Mouse (Mus musculus) small intestine, adult 2 months (tissue): ENCODE measurements around the gene Olfr1014. TPM values are rescaled to one million over a fixed set of nuclear protein-coding genes. Genes with fewer than 3 reads are reported as not detected.

Experiments
- H3K27ac ChIP-seq: fragments of 200-500 bp; 2 replicates; pipeline ENCODE4 v1.5.1; 2012; ENCODE audit warnings: low read depth, low read length, control low read depth, inconsistent platforms; ENCODE audit not compliant: insufficient read depth
- H3K27me3 ChIP-seq: fragments of 200-500 bp; 2 replicates; pipeline ENCODE4 v1.6.1; 2012; ENCODE audit warnings: mild to moderate bottlenecking, moderate library complexity, low read length, inconsistent platforms; ENCODE audit not compliant: control insufficient read depth, insufficient read depth
- H3K36me3 ChIP-seq: fragments of 200-500 bp; 2 replicates; pipeline ENCODE4 v1.6.1; 2012; ENCODE audit warnings: mild to moderate bottlenecking, low read length, control low read depth, inconsistent platforms; ENCODE audit not compliant: control insufficient read depth, insufficient read depth
- H3K4me1 ChIP-seq: fragments of 200-500 bp; 2 replicates; pipeline ENCODE4 v1.6.1; 2012; ENCODE audit warnings: low read length, inconsistent platforms, mixed read lengths; ENCODE audit not compliant: control insufficient read depth, insufficient read depth, insufficient read length
- H3K4me3 ChIP-seq: fragments of 200-500 bp; 2 replicates; pipeline ENCODE4 v1.5.1; 2012; ENCODE audit warnings: low read depth, mild to moderate bottlenecking, control low read depth, inconsistent platforms, low read length, moderate library complexity
- CTCF ChIP-seq: fragments of 200-500 bp; IDR thresholded peaks from 2 replicates; pipeline ENCODE4 v1.5.1; 2012; ENCODE audit warnings: low read depth, mild to moderate bottlenecking, control low read depth, inconsistent platforms, low read length, moderate library complexity, mixed read lengths; ENCODE audit not compliant: insufficient replicate concordance, insufficient read length; ENCODE audit errors: extremely low read depth
- POLR2A ChIP-seq: fragments of 200-500 bp; IDR thresholded peaks from 2 replicates; pipeline ENCODE4 v1.6.1; 2012; ENCODE audit warnings: low read depth, mild to moderate bottlenecking, control low read depth, inconsistent platforms, low read length, moderate library complexity
- WGBS: fragments of 180-500 bp; shearing (Covaris S2); methylation state at CpG from one replicate; pipeline ENCODE4 v1.1.7; 2018; 5-methylcytosine and 5-hydroxymethylcytosine counted together
- polyA plus RNA-seq: library from polyadenylated mRNA; depleted of rRNA; stranded (reverse); fragments of >200 nt; gene quantifications from 2 replicates; pipeline ENCODE4 v1.2.3, GENCODE M21; 2012; rRNA removed

Gene Olfr1014
- not detected in 2 replicates for polyA plus RNA-seq

DNA sequence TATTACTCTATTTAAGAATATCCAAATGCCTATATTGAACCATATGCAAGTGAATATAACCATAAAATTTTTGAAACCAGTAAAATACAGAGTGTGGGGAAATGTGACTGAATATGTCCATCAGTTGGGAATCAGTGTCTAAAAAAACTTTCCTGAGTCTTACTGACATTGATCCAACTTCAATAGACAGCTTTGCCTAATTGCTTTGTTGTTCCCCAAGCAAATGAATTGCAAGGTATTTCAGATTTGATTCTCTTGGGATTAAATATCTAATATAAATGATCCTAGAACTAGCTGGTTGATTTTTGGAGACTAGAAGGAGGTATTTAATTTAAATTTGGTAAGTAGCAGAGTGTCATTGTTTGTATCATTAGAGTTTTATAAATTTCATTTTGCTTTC, at the start of gene Olfr1014:
Gene Olfr1014, plus strand, starts transcription at position 301 of the 400 bp plus-strand sequence.
- no peak for TF ChIP-seq POLR2A
- TF ChIP-seq CTCF, result no peak
- Histone ChIP-seq H3K4me3 (no peak within 1 kb of the TSS), H3K4me1 (no peaks in the 10 kb centered on the region), H3K27ac (no peak within 1 kb of the TSS), H3K36me3 (no peaks in the 10 kb centered on the region), H3K27me3 (no peaks in the 10 kb centered on the region)

DNA sequence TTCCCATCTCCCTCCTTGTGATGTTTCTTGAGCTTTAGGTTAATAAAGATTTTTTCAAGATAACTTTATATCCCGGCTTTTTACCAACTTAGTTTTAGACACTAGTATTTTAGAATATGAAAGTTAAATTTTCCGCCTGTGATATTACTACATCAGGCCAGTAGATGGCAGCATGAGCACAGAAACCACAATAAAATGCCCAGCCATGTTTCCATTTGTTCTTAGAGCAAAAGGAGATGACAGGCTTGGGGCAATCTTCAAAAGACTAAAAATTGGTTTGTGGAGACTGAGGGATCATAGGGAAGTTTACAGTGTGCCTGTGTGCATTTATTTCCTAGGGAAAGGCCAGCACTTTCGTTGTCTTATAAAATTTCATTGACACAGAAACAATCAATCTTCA, 46.7 kb upstream of the Olfr1014 start:
- no peaks in the 10 kb centered on the region for H3K4me1 ChIP-seq
- H3K27ac ChIP-seq, result no peak overlapping the region
- H3K27me3 ChIP-seq, result no peaks in the 10 kb centered on the region
- WGBS, result 7% methylated on average over 3 of the region's 3 CpGs
- H3K4me3 ChIP-seq, result no peak overlapping the region
- TF ChIP-seq POLR2A, result no peak
- TF ChIP-seq CTCF, result no peak
- H3K36me3 ChIP-seq, result no peaks in the 10 kb centered on the region

DNA sequence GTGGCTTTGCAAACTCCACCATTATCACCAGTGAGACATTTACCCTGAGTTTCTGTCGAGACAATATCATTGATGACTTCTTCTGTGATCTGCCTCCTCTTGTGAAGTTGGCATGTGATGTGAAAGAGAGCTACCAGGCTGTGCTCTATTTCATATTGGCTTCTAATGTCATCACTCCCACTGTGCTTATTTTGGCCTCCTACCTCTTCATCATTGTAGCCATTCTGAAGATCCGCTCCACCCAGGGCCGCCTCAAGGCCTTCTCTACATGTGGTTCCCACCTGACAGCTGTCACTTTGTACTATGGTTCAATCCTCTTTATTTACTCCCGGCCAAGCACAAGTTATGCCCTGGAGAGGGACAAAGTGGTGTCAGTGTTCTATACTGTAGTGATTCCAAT, 18.7 kb upstream of the Olfr1014 start:
- WGBS, result 81% methylated on average over 4 of the region's 4 CpGs

DNA sequence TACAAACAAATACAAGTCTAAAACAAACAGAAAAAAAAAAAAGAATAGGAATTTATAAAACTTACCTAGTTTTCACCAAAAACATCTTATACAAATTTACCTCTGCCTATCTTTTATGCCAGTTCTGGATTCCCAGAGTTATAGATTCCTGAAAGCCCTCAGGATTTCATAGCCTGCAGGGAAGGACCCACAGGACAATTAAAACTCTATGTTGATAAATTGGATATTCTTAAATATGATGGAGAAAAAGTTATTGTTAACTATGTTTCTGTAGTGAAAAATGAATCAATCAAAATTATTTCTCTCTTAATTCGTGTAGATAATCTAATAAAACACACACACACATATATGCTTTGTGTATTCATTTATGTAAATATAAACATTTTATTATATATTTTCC, 9.8 kb upstream of the Olfr1014 start, which contains the start of gene Olfr1012:
Gene Olfr1012, minus strand, starts transcription at position 101 of the 400 bp plus-strand sequence.
- Histone ChIP-seq H3K36me3 (no peaks in the 10 kb centered on the region), H3K4me3 (no peak within 1 kb of the TSS), H3K4me1 (no peaks in the 10 kb centered on the region), H3K27ac (no peak within 1 kb of the TSS), H3K27me3 (no peaks in the 10 kb centered on the region)
- WGBS, result 54% methylated on average over 1 of the region's 1 CpGs
- TF ChIP-seq CTCF (no peak), POLR2A (no peak)

More for the DNA sequence above, 18.7 kb upstream of the Olfr1014 start:
- Histone ChIP-seq H3K4me1 (no peaks in the 10 kb centered on the region), H3K27me3 (no peaks in the 10 kb centered on the region), H3K36me3 (no peaks in the 10 kb centered on the region), H3K4me3 (no peak overlapping the region), H3K27ac (no peak overlapping the region)
- TF ChIP-seq POLR2A (no peak), CTCF (no peak)

DNA sequence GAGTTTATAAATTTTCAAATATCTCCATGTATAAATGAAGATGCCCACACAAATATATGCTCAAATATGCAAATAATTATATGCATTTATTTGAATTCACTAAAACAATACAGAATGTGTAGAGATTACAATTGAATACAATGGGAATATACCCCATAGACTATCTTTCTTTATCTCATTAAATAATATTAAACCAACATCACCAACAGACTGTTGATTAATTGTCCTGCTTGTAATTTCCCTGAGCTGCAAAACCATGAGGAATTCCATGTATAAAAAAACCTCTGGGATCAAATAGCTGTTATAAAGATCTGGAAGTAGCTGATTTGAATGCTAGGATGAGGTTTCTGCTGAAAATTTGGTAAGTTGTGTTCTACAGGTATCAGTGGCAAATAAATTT, 5.7 kb upstream of the Olfr1014 start, which contains the start of gene Olfr1013:
Gene Olfr1013, plus strand, starts transcription at position 301 of the 400 bp plus-strand sequence.
- Histone ChIP-seq H3K36me3 (no peaks in the 10 kb centered on the region), H3K27me3 (no peaks in the 10 kb centered on the region), H3K27ac (no peak within 1 kb of the TSS), H3K4me3 (no peak within 1 kb of the TSS), H3K4me1 (no peaks in the 10 kb centered on the region)
- no peak for TF ChIP-seq POLR2A
- TF ChIP-seq CTCF, result no peak

DNA sequence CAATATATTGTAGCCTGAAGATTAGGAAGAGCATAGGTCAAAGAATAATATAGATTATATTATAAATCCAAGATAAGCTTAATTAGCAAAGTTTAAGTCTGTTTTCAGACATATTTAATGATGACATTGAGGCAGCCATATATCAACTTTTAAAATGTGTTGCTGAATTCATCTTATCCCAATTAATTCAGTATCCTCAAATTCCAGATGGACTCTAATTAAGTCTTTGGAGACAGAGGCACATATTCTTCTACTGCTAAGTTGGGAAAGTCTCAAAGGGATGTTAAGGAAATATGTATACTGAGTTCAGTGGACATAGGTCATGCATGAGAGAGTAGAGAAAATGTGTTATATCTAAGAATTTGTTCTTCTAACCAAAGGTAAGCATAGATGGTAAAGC, 9.2 kb downstream of the Olfr1014 start, which contains the start of gene Olfr1015:
Gene Olfr1015, plus strand, starts transcription at position 301 of the 400 bp plus-strand sequence.
- Histone ChIP-seq H3K4me3 (no peak within 1 kb of the TSS), H3K27ac (no peak within 1 kb of the TSS), H3K27me3 (no peaks in the 10 kb centered on the region), H3K4me1 (no peaks in the 10 kb centered on the region), H3K36me3 (no peaks in the 10 kb centered on the region)
- TF ChIP-seq CTCF (no peak), POLR2A (no peak)

DNA sequence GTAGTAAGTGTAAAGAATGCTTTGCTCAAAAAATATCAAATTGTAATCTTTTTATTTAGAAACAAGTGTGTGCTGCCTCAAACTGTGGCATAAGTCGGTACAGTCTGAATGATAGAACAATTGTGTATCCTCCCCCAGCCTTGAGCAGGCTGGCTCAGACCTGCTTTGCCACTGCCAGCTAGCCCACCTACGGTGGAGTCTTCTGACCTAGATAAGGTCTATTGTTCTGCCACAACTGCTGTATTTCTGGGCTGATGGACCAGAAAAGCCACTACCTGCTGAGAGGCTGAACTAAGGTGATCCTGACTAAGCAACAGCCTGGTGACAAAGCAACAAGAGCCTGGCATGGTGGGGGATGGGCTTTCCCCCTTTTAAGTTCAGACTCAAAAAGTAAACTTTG, 19.8 kb downstream of the Olfr1014 start:
- Histone ChIP-seq H3K27ac (no peak overlapping the region), H3K4me1 (no peaks in the 10 kb centered on the region), H3K27me3 (no peaks in the 10 kb centered on the region), H3K4me3 (no peak overlapping the region), H3K36me3 (no peaks in the 10 kb centered on the region)
- WGBS, result 45% methylated on average over 2 of the region's 2 CpGs
- no peak for TF ChIP-seq CTCF
- TF ChIP-seq POLR2A, result no peak
